Mouse (Mus musculus): ENCODE results near the gene Serinc4. TPM values are rescaled to one million over a fixed set of nuclear protein-coding genes. Genes with fewer than 3 reads are reported as not detected.
"Not testable (repeated sequence)": the region's sequence is repeated elsewhere in the genome, so short reads cannot be mapped to it uniquely, and the experiment has no call there.

Serinc4 gene
- polyA plus RNA-seq (2021): 0.68 TPM

DNA sequence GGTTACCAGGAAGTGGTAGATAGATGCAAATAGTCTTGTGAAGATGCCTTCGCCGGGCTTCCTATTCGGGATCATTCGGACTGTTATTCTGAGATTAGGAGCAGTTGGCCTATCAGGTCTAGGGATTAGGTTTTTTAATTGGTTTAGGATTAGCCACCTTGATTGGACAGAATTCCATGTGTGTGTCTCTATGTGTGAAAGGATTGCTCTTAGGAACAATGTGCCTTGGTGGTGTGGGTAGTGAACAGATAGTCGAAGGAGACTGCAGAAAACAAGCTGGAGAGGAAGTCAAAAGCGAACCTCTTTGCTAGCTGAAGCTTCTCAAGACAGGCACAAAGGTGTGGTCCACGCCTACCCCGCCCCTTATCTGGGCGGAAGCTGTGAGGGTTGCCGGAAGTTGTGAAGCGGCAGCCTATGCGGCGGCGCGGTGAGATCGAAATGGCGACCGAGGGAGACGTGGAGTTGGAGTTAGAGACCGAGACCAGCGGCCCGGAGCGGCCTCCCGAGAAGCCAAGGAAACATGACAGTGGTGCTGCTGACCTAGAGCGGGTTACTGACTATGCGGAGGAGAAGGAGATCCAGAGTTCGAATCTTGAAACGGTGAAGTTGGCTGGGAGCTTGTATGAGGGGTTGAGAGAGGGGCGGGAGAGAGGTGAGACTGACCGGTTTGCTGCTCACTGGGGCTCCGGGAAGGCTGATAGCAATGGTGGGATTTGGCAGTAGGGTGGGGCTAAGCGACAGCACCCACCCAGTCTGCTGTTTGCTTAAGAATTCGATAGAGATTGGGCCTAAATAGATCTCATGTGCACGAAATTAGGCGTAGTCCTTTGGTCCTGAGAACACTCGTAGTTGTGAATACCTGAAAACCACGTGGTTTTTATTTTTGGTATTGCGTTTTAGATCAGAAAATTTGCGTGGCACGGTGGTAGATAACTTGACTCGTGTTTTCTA is at the start of gene Serinc4:
Gene Serinc4 (minus strand): TSS at position 90 of the 951 bp plus-strand sequence.
- DNase-seq (ENCODE audit: low read depth, low spot score): no peak
- in situ Hi-C loops (cut with MboI; ENCODE audit: low pct_unique_long_range_greater_than_20kb): no loop called here
- no peak for TF ChIP-seq CTCF (IDR thresholded peaks at IDR 0.05)
- POLR2A ChIA-PET: interaction anchor here (1.0 to 1.1 kb wide), 2 partner anchors 9 to 11 kb away, joined by 4 read pairs; no protein-coding TSS in a partner anchor
- no peaks in the 10 kb centered on the region for H3K27me3 ChIP-seq
- CTCF ChIA-PET: no interaction called here
- peak; percentile 70 for ATAC-seq

DNA sequence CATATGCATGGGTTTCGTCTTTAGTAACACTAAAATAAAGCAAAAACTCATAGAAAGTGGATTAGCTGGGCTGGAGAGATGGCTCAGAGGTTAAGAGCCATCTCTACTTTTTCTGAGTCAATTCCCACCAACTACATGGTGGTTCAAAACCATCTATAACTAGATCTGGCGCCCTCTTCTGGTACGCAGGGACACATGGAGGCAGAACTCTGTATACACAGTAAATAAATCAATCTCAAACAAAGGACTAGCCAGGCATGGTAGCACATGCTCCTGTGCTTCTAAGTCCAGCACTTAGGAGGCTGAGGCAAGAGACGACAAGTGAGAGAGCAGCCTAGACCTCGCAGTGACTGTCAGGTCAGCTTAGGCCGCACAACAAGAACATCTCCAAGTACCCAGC is 45.0 kb upstream of the Serinc4 start:
- CTCF ChIA-PET; H3K27me3 ChIP-seq; DNase-seq (ENCODE audit: low read depth, low spot score); ATAC-seq; POLR2A ChIA-PET; in situ Hi-C loops (cut with MboI; ENCODE audit: low pct_unique_long_range_greater_than_20kb): not testable (repeated sequence)

DNA sequence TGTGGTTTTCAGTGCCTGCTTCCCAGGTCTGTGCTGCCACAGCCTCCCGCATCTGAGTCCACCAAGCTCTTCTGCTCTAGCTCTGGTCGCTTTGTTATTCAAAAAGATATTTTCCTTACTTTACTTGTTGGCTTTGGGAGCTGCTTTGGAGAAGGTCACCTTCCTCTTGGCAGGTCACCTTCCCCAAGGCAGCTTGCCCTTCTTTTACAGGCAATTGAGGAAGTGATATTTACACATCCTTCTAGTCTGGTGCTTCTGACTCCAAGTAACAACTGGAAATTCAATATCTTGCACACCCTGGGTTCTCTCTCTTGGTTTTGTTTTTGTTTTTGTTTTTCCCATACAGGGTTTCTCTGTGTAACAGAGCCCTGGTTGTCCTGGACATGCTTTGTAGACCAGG is 27.8 kb upstream of the Serinc4 start:
- CTCF ChIA-PET; H3K27me3 ChIP-seq; POLR2A ChIA-PET; in situ Hi-C loops (cut with MboI; ENCODE audit: low pct_unique_long_range_greater_than_20kb); ATAC-seq; DNase-seq (ENCODE audit: low read depth, low spot score): not testable (repeated sequence)

DNA sequence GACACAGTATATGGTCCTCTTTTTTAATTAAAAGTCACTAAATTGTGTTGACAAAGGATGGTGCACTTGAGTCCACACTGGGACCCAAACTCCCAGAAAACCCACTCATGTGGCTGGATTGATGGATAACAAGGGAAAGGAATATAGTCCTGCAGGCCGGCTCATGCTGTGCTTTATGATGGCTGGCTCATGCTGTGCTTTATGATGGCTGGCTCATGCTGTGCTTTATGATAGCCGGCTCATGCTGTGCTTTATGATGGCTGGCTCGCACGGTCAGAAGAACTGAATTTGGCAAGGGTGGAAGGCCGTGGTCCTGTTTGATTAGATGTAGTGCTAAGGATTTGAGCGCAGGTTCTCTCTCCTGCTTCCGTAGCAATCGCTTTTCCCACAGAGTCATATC is 27.0 kb upstream of the Serinc4 start:
- in situ Hi-C loops (cut with MboI; ENCODE audit: low pct_unique_long_range_greater_than_20kb): no loop called here
- H3K27me3 ChIP-seq: no peaks in the 10 kb centered on the region
- DNase-seq (ENCODE audit: low read depth, low spot score) (no peak), ATAC-seq (no peak)
- ChIA-PET CTCF (interaction anchor here (1.5 kb wide), 1 partner anchor 8 kb away, joined by 3 read pairs; no protein-coding TSS in a partner anchor), POLR2A (interaction anchor here (0.6 kb wide), 1 partner anchor 1158 kb away, joined by 3 read pairs; no protein-coding TSS in a partner anchor)
- TF ChIP-seq CTCF (IDR thresholded peaks at IDR 0.05): no peak

DNA sequence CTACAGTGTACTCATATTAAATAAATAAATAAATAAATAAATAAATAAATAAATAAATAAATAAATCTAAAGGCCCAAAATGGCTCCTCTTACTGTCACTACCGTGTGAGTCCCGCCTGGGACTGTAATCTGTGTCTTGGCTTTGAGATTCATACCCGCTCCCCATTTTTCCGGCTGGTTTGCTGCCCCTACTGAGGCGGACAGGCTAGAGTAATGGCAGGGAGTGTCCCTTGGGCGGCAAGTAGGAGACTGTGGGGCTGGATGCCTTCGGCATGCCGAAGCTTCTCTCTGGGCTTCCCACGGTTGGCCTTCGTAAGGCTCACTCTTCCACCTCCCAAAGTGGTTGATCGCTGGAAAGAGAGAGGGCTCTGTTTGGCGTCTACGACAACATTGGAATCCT is 24.3 kb upstream of the Serinc4 start:
- DNase-seq (ENCODE audit: low read depth, low spot score); ATAC-seq; in situ Hi-C loops (cut with MboI; ENCODE audit: low pct_unique_long_range_greater_than_20kb); POLR2A ChIA-PET; H3K27me3 ChIP-seq: not testable (repeated sequence)
- CTCF ChIA-PET: interaction anchor here (0.6 to 1.0 kb wide), 2 partner anchors 22 to 46 kb away, joined by 3 to 4 read pairs; no protein-coding TSS in a partner anchor

DNA sequence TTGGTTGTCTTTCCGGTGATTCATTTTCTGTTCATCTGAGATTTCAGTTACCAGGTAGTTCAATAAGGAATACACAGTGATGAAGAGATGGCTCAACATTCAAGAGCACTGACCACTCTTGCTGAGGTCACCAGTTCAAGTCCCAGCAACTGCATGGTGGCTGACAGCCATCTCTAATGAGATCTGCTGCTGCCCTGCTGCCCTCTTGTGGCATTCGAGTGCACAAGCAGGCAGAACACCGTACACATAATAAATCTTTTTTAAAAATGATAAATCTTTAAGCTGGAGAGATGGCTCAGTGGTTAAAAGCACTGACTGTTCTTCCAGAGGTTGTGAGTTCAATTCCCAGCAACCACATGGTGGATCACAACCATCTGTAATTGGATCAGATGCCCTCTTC is 23.9 kb upstream of the Serinc4 start:
- no peak for DNase-seq (ENCODE audit: low read depth, low spot score)
- ChIA-PET CTCF (interaction anchor here (0.6 to 1.0 kb wide), 2 partner anchors 22 to 46 kb away, joined by 3 to 4 read pairs; no protein-coding TSS in a partner anchor), POLR2A (no interaction called here)
- H3K27me3 ChIP-seq: no peaks in the 10 kb centered on the region
- no peak for ATAC-seq
- in situ Hi-C loops (cut with MboI; ENCODE audit: low pct_unique_long_range_greater_than_20kb): no loop called here
- TF ChIP-seq CTCF (IDR thresholded peaks at IDR 0.05): peak; percentile 83

DNA sequence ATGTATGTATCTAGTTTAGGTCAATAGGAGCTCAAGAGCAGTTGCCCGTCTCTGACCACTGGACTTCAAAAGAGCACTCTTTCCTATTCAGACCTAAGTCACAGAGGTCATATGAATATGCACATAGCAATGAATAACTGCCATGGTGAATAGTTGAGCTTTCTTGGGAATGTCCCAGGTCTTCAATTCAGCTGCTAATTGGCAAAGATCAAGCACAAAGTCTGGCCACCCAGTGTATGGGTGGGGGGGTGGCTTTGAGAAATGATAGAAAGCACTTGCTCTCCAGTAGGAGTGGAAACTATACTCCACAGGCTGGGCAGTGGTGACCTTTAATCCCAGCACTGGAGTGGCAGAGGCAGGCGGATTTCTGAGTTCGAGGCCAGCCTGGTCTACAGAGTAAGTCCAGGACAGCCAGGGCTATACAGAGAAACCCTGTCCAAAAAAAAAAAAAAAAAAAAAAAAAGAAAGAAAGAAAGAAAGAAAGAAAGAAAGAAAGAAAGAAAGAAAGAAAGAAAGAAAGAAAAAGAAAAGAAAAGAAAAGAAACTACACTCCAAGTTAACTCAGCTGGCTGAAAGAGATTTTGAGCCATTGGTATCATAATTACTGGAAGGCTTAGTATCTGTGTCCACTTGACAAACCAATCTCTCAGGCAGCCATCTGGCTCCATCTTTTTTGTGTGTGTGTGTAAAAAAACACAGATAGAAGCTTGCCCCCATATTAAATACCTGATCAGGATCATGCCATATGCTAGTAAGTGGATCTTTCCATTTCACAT is 21.1 kb upstream of the Serinc4 start:
- ChIA-PET POLR2A (no interaction called here), CTCF (no interaction called here)
- ATAC-seq (no peak), DNase-seq (ENCODE audit: low read depth, low spot score) (no peak)
- no peak for TF ChIP-seq CTCF (IDR thresholded peaks at IDR 0.05)
- in situ Hi-C loops (cut with MboI; ENCODE audit: low pct_unique_long_range_greater_than_20kb): loop anchor here (5.0 kb wide), 1 partner anchor 70 kb away; no protein-coding TSS in a partner anchor
- H3K27me3 ChIP-seq: no peaks in the 10 kb centered on the region

DNA sequence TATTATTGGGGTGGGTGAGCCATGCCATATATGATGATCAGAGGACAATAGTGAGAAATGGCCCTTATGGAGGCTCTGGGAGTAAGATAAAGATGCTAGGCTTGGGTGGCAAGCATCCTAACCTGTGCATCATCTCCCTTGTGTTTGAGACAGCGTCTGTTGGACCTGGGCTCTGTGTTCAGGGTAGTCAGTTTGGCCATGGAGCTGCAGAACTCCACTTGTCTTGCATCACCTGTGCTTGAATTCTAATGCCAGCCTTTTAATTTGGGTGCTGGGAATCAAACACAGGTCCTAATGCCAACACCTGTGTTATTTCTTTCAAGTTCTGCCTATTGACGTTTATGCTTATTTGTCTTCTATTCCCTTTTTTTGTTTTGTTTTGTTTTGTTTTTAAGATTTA is 18.7 kb upstream of the Serinc4 start:
- ATAC-seq; DNase-seq (ENCODE audit: low read depth, low spot score); CTCF ChIA-PET; POLR2A ChIA-PET; H3K27me3 ChIP-seq: not testable (repeated sequence)
- in situ Hi-C loops (cut with MboI; ENCODE audit: low pct_unique_long_range_greater_than_20kb): loop anchor here (5.0 kb wide), 1 partner anchor 68 kb away; no protein-coding TSS in a partner anchor

DNA sequence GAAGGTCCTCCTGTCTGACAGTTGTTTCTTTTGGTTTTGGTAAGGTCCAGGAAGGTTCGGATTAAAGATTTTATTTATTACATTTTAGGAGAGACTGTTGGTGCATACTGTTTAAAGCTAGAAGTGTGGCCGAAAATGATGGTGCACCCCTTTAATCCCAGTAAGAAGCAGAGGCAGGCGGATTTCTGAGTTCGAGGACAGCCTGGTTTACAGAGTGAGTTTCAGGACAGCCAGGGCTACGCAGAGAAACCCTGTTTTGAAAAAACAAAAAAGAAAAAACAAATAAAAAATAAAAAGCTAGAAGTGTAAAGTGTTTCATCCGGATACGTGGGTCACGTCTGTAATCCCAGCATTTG is 17.6 kb upstream of the Serinc4 start:
- POLR2A ChIA-PET: interaction anchor here (0.7 to 1.4 kb wide), 3 partner anchors 60 to 185 kb away, joined by 3 to 5 read pairs (median 4); partner anchors contain the start of genes Catsper2, Map1a and Pdia3
- DNase-seq (ENCODE audit: low read depth, low spot score): no peak
- in situ Hi-C loops (cut with MboI; ENCODE audit: low pct_unique_long_range_greater_than_20kb): no loop called here
- peak; percentile 26 for ATAC-seq
- CTCF ChIA-PET: no interaction called here
- no peaks in the 10 kb centered on the region for H3K27me3 ChIP-seq
- no peak for TF ChIP-seq CTCF (IDR thresholded peaks at IDR 0.05)

DNA sequence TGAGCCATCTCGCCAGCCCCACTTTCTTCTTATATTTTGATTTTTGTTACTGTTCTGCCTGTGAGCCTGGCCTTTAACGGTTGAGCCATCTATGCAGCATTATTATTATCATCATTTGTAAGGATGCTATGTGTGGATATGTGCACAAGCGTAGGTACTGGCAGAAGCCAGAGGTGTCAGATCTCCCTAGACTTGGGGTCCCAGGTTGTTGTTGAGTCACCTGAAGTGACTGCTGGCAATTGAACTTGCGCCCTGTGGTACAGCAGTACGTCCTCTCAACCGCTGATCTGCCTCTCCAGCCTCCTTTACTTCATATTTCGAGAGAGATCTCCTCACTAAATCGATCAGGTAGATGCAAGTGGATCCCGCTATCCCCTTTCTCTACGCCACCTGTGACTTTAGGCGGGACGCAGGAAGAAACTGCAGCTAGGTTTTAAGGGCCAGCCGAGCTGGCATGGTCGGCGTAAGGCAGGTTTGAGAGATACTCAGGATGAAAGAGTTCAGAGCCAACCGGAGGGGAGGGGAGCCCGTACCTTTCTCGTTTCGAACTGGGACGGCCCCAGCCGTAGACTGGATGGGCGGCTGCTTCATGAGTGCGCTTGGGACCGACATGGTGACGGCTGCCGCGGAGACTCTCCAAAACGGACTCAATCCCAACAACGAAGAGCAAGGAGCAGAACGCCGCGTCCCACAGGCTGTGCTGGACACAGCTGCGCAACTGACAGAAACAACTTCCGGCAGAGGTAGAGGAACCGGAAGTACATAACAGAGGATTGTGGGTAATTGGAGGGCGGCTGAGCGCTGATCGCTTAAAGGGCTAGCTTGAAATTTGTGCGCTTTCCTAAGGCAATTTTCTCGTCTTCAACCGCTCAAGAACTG is 17.0 kb upstream of the Serinc4 start, which contains the start of gene Mfap1b:
Gene Mfap1b (minus strand): TSS at position 767 of the 879 bp plus-strand sequence.
- in situ Hi-C loops (cut with MboI; ENCODE audit: low pct_unique_long_range_greater_than_20kb); CTCF ChIA-PET; H3K27me3 ChIP-seq; DNase-seq (ENCODE audit: low read depth, low spot score): not testable (repeated sequence)
- POLR2A ChIA-PET: interaction anchor here (0.7 to 1.4 kb wide), 3 partner anchors 60 to 184 kb away, joined by 3 to 5 read pairs (median 4); partner anchors contain the start of genes Catsper2, Map1a and Pdia3
- ATAC-seq: peak; percentile 89

DNA sequence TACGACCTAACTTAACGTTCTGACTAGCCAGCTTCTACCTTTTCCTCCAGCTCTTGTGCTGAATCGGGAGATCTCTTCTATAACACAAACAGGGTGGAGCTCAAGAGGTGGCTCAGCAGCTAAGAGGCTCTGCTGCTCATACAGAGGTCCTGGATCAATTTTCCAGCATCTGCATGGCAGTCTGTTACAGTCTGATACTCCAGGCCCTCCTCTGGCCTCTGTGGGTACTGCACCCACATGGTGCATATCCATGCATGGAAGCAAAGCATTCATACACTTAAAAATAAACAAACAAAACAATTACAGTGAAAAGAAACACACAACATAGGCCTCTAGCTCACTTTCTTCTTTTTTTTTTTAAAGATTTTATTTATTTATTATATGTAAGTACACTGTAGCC is 16.2 kb upstream of the Serinc4 start:
- DNase-seq (ENCODE audit: low read depth, low spot score); H3K27me3 ChIP-seq; in situ Hi-C loops (cut with MboI; ENCODE audit: low pct_unique_long_range_greater_than_20kb); ATAC-seq; CTCF ChIA-PET: not testable (repeated sequence)
- POLR2A ChIA-PET: interaction anchor here (0.6 to 0.7 kb wide), 3 partner anchors 34 to 51 kb away, joined by 3 to 4 read pairs (median 3); no protein-coding TSS in a partner anchor

DNA sequence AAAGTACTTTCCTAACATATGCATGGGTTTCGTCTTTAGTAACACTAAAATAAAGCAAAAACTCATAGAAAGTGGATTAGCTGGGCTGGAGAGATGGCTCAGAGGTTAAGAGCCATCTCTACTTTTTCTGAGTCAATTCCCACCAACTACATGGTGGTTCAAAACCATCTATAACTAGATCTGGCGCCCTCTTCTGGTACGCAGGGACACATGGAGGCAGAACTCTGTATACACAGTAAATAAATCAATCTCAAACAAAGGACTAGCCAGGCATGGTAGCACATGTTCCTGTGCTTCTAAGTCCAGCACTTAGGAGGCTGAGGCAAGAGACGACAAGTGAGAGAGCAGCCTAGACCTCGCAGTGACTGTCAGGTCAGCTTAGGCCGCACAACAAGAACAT is 12.4 kb upstream of the Serinc4 start:
- ATAC-seq; CTCF ChIA-PET; DNase-seq (ENCODE audit: low read depth, low spot score); H3K27me3 ChIP-seq; in situ Hi-C loops (cut with MboI; ENCODE audit: low pct_unique_long_range_greater_than_20kb); POLR2A ChIA-PET: not testable (repeated sequence)
